Mouse (Mus musculus) T-cell, adult 2 months (primary cell): ENCODE data around the gene Cltc.

ENCODE experiments used
- DNase-seq: peaks from one replicate; pipeline ENCODE4 v3.0.0; 2022; ENCODE audit warnings: low spot score

The Cltc gene

DNA sequence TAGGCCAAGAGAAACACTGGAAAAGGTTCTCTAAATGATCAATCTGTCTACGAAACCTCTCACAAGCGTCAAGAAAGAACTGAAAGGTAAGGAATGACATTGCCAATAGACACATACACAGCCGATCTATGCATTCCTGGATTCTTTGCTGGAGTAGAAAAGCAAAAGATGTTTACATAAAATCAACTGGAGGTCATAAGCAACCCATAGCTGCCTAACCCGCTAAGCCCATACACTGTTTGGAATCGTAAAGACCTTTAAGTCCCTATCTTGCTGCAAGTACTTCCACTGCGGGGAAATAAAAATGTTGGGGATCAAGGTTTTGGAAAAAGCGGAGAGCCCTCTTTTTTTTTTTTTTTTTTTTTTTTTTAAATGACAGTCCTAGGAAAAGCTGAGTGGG, 74.5 kb downstream of the Cltc start:
- no peak for DNase-seq

DNA sequence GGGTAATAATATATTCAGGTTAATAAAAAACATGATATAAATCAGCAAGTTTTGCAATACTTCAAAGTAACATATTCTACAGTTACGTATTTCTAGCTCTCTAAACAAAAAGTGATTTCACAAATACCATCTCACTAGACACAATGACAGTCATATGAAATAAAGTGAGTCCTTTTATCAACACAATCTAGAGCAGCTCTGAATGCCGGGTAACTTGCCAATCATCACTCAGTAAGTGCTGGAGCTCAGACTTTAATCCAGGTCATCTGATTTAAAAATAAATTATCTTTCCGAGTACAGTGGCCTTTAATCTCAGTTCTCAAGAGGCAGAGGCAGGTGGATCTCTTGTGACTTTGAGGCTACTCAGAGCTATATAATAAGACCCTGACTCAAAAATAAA, 75.9 kb downstream of the Cltc start:
- no peak for DNase-seq

DNA sequence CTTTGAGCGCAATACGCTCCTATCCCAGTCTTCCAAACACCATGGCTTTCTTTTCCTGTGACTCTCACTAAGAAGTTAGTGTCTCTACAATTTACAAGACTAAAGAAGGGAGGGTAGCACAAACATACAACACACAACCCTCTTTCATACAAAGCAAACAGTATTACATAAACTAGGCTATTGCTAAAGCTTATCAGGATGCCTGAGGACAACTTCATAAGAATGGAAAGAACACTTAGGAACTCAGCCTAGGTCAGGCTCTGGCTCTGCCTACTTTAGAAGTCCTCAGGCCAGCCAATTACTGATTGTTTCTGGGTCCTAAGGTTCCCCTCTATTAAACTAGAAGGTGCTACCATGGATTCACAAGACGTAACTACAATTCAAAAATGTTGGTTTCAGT, 76.6 kb downstream of the Cltc start:
- no peak for DNase-seq

- no peak for DNase-seq
Measured at GRCm38 (mm10) chr11:86678957-86679356, 78.4 kb downstream of the Cltc start.

GRCm38 (mm10) chr11:86675520-86675919, 81.8 kb downstream of the Cltc start:
- DNase-seq = no peak

DNA sequence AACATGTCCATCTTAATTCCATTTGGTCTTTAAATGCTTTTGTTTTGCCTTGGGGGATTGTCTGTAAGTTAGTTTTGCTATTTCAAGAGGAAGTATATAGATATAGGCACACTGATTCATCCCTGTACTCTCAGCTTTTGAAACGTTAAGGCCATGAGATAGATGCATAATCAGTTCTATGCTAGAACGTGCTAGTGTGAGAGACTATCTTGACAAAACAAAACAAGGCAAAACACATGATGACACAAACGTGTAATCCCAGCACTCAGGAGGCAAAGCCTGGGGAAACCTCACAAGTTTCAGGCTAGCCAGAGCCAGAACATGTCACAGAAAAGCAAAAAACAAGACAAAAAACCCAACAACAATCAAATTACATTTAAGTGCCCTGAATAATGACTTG, 84.6 kb downstream of the Cltc start:
- no peak for DNase-seq

- DNase-seq = no peak
Measured at GRCm38 (mm10) chr11:86671041-86671675, 86.2 kb downstream of the Cltc start.

DNA sequence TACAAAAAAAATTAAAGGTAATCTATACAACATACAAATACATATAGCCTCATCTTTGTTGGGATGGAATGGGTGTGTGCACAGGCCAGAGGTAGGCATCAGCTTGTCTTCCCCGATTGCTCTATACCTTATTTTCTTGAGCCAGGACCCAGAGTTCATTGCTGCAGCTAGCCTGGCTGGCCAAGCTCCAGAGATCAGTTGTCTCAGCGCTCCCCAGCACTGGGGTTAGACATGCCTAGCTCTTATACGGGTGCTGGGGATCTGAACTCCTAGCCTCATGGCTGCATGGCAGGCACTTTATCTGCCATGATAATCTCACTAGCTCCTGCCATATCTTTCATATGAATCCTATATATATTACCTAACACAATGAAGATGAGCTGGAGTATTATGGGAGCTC, 89.2 kb downstream of the Cltc start:
- no peak for DNase-seq

GRCm38 (mm10) chr11:86667553-86667952, 89.8 kb downstream of the Cltc start:
- no peak for DNase-seq

DNA sequence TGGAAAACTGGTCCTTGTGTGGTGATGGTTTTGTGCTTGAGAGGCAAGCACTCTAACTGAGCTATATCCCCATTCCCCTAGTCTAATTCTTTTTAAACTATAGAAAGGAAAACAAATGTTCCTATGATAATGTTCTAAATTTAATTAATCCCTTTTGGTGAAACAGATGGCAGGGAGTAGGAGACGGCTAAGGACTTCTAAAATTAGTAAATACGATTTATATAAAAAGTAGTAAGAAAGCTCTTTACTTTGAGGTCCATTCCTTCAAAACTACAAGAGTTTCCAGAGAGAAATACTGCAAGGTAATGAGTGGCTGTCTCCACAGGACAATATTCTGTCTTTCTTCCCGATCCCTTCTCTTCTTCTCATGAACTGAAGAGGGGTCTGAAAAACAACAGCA, 93.0 kb downstream of the Cltc start:
- no peak for DNase-seq

DNA sequence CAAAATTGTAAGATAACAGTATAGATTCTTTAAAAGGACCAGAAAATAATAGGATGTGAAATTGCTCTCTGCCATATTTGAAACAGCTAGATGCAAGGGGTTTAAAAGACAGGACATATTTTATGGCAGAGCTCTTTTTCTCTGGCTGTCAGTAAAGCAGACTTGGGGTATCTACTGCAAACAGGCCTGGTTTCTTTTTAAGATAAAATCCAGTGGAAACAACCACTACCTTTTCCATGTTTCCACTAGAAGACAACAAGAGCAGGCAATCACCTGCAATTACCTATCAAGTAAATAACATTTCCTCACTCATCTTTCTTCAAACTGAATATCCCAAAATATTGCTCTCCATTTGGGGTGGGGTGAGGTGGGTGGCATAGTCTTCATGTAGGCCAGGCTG, 93.4 kb downstream of the Cltc start:
- no peak for DNase-seq

DNA sequence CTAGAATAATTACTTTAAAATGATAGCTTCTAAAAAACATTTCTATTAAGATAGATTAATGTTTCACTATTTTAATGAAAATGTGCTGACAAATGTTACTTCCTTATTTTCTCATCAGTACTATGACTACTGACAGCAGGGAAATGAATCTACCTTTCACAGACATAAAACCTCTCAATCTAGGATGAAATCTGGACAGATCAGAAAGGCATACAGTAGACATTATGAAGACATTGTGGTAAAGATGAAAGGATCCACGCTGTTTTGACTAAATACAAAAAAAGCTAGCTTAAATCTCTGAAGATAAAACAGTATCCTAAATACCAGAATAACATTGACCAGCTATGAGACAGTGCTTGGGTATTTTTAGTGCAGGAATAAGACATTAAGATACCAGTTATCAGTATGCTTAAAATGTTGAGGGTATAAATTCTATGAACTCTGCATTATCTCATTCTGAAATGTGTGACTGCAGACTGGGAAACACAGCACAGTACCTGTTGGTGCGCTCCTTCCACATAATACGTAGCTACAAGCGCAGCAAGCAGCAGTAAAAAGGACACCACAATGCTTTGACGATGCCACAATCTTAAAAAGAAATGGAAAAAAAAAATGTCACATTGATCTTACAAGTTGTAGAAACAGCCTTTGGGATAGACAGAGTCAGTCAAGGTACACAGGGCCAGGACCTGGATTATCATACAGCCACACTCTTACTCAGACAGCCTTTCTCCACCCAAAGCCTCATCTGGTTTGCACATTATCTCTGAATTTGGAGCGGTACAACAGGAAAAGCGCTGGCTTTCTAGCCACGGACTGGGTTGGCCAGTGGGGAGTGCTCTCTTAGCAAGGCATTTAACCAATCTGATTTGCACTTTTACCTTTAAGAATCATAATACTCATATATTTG, 94.1 kb downstream of the Cltc start:
- DNase-seq = no peak

DNA sequence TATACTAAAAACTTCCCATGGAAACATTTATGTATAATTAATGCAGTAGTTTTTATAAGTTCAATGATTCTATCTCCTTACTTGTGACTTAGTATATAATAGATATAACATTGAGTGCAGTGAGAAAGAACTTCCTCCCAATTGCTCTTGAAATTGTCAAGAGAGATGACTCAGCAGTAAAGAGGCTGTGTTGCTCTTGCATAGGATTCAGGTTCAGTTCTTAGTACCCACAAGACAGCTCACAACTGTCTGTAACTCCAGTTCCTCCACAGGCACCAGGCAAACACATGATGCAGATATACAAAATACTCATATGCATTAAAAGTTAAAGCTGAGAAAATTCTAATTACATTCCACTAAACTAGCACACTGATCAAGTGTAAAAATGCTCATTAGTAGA, 99.5 kb downstream of the Cltc start:
- no peak for DNase-seq

- DNase-seq = no peak
Measured at GRCm38 (mm10) chr11:86656849-86657567, 100.4 kb downstream of the Cltc start.

DNA sequence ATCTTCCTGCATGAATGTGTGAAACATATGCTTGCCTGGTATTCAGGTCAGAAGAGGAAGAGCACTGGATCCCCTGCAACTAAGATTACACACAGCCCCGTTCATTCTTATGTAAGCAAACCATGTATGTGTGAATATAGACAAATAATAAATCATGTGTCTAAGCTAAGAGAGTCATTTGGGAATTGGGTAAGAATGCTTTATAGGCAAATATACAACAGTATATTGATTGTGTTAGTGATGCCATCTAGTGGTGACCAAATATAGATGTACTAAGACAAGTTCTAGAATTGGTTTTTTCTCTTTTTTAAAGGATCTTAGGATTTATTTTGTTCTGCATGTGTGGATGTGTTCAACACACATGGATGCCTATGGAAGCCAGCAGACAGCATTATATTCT, 101.7 kb downstream of the Cltc start:
- no peak for DNase-seq

GRCm38 (mm10) chr11:86654096-86654495, 103.3 kb downstream of the Cltc start:
- DNase-seq = no peak

GRCm38 (mm10) chr11:86653446-86653845, 103.9 kb downstream of the Cltc start:
- DNase-seq = peak; percentile 56

DNA sequence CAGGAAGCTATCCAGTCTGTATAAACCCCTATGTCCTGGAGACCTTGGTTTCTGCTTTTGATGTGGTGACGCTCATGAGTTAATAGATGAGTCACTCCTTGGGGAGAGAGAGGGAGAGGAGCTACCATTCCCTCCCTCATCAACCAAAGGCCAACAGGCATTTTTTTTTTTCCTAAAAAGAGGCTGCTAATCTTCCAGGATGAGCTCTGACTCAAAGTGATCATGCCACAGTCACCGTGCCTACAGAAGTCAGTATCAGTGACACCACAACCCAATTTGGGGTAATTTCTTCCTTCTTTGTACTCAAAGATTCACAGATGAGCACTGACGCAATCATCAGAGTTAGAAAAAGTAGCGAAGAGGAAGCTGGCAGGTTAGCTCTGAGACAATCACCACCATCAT, 104.8 kb downstream of the Cltc start:
- no peak for DNase-seq

DNA sequence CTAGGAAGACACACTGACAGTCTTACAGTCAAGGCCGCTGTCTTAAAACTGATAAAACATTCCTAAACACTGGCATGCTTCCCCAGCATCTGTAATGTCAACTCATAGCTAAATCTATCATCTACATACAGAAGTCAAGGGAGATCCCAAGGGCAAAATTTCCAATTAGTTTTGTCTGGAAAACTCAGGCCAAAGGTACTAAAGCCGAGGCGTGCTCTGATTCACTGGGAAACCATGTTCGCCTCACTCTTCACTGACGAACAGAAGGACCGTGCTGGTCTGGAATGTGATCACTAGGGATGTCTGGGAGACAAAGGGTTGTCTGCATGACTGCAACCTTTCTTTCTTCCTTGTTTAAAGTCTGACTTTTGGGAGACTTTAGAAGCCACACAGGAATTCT, 106.7 kb downstream of the Cltc start:
- DNase-seq = no peak

DNA sequence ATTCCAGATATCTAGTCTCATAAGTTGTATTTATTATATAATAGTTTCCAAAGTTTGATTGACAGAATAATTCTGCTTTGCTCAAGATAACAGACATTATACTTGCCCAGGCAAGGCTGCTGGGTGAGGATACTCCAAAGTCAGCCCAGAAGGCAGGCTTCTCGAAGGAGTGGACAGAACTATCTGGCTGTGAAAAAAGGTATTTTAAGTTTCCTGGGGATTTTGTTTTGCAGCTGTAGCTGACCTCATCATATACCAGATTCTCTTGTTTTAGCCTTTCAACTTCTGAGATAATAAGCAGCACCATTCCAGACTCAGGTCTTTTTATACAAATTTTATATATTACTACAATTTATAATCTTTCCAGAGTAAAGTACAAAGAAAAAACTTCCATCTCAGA, 107.8 kb downstream of the Cltc start:
- no peak for DNase-seq

GRCm38 (mm10) chr11:86647706-86648447, 109.5 kb downstream of the Cltc start:
- no peak for DNase-seq

DNA sequence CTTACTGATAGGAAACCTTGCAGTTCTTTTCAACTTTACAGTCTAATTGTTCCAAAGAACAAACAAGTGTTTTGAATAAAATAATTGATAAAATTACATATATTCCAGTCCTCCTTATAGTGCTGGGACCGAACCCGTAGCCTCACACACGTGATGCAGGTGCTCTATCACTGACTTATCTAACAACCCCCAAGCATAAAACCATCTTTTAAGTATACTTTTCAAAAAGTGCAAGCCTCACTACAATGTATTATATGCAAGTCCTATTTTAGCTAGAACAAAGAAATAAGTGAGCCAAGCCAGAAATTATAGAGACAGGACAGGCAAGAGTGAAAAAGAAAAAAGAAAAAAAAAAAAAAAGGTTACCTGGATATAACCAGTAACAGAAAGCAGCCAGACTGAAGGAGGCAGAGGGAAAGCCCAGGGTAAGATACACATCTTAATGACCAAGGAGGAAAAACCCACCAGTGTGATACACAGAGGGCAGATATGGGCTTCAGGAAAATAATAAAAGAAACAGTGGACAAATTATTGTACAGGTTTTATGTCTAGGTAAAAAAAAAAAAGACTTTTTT, 110.4 kb downstream of the Cltc start:
- DNase-seq = no peak
